ENCODE assay signal across 8 mouse cellular contexts in genomic region chr9:21425556-21425945, GRCm38 (mm10). TPM values are rescaled to one million over a fixed set of nuclear protein-coding genes. Genes with fewer than 3 reads are reported as not detected.
DNase-seq lines count a peak whose midpoint lies in the region; ATAC-seq and TF ChIP-seq lines count a peak whose summit lies in the region.

No protein-coding gene starts in this region.

- no peak for TF ChIP-seq EP300 in lung, postnatal 0 days (IDR thresholded peaks at IDR 0.05)

- H3K9ac ChIP-seq in lung, postnatal 0 days (replicated peaks; ENCODE audit: low read depth) = peak overlapping the region; percentile 95
- peak overlapping the region; percentile 76 for H3K9ac ChIP-seq in intestine, embryonic 14.5 days (ENCODE audit: low read length)
- H3K9ac ChIP-seq in neural tube, embryonic 12.5 days = peak overlapping the region; percentile 92

- WGBS in lung, postnatal 0 days = 2% methylated on average over 6 of the region's 6 CpGs
- 8% methylated on average over 6 of the region's 6 CpGs for WGBS in intestine, embryonic 14.5 days
- WGBS in neural tube, embryonic 12.5 days = 9% methylated on average over 6 of the region's 6 CpGs

- no peaks in the 10 kb centered on the region for H3K36me3 ChIP-seq in lung, postnatal 0 days (ENCODE audit: insufficient read depth, low read length)
- peaks cover 11% of the 10 kb centered on the region for H3K36me3 ChIP-seq in intestine, embryonic 14.5 days (ENCODE audit: control insufficient read depth, insufficient read depth, low read length)
- H3K36me3 ChIP-seq in neural tube, embryonic 12.5 days = peaks cover 6% of the 10 kb centered on the region

- H3K27ac ChIP-seq in lung, postnatal 0 days (ENCODE audit: low read length) = peak overlapping the region; percentile 92
- 0 out of 2 replicates have a peak overlapping the region, but pooled peaks have one; percentile 72 for H3K27ac ChIP-seq in intestine, embryonic 14.5 days (ENCODE audit: low read depth)
- H3K27ac ChIP-seq in neural tube, embryonic 12.5 days = no peak overlapping the region

- no peaks in the 10 kb centered on the region for H3K27me3 ChIP-seq in lung, postnatal 0 days (replicated peaks; ENCODE audit: insufficient read depth, low read length)
- no peaks in the 10 kb centered on the region for H3K27me3 ChIP-seq in intestine, embryonic 14.5 days (replicated peaks; ENCODE audit: control insufficient read depth, insufficient read depth, low read length)
- H3K27me3 ChIP-seq in neural tube, embryonic 12.5 days (replicated peaks) = no peaks in the 10 kb centered on the region

- H3K9me3 ChIP-seq in lung, postnatal 0 days (ENCODE audit: low read length) = no peaks in the 10 kb centered on the region
- no peaks in the 10 kb centered on the region for H3K9me3 ChIP-seq in intestine, embryonic 14.5 days (ENCODE audit: control insufficient read depth, low read length)
- no peaks in the 10 kb centered on the region for H3K9me3 ChIP-seq in neural tube, embryonic 12.5 days

- H3K4me3 ChIP-seq in lung, postnatal 0 days (ENCODE audit: low read depth, low read length) = peak overlapping the region; percentile 97
- H3K4me3 ChIP-seq in intestine, embryonic 14.5 days (ENCODE audit: low read depth, low read length) = peak overlapping the region; percentile 77
- peak overlapping the region; percentile 93 for H3K4me3 ChIP-seq in neural tube, embryonic 12.5 days

- intact Hi-C loops in gastrocnemius, postnatal 14 days (cut with DNase I; ENCODE audit: low total_unique reads) = no loop called here

- H3K4me1 ChIP-seq in lung, postnatal 0 days (ENCODE audit: insufficient read depth, low read depth, low read length) = peaks cover 13% of the 10 kb centered on the region
- H3K4me1 ChIP-seq in intestine, embryonic 14.5 days (replicated peaks; ENCODE audit: control insufficient read depth, insufficient read depth, low read length) = peaks cover 19% of the 10 kb centered on the region
- peaks cover 25% of the 10 kb centered on the region for H3K4me1 ChIP-seq in neural tube, embryonic 12.5 days

- TF ChIP-seq CTCF in lung, postnatal 0 days (IDR thresholded peaks at IDR 0.05) = no peak

- ATAC-seq in lung, postnatal 0 days = no peak
- no peak for ATAC-seq in intestine, embryonic 14.5 days (replicated peaks; ENCODE audit: low FRiP score, low TSS enrichment, low read depth)
- ATAC-seq in neural tube, embryonic 12.5 days (ENCODE audit: low FRiP score, low read depth) = no peak

- peak overlapping the region; percentile 85 for H3K4me2 ChIP-seq in lung, postnatal 0 days (replicated peaks; ENCODE audit: low read depth, low read length)
- H3K4me2 ChIP-seq in intestine, embryonic 14.5 days (ENCODE audit: low read length) = peak overlapping the region; percentile 93
- H3K4me2 ChIP-seq in neural tube, embryonic 12.5 days (replicated peaks) = peak overlapping the region; percentile 87

- no peak for DNase-seq in lung, postnatal 0 days (ENCODE audit: low spot score)
- no peak for DNase-seq in lung, postnatal 10 days
- DNase-seq in cerebellum, postnatal 25 days = peak; percentile 63 to 64
- no peak for DNase-seq in intestine, embryonic 14.5 days (ENCODE audit: low spot score)
- DNase-seq in right cerebral cortex, postnatal 25 days = no peak
- no peak for DNase-seq in gastrocnemius, postnatal 14 days
- no peak for DNase-seq in lung, postnatal 25 days (ENCODE audit: low spot score)

RNA-seq across cellular contexts. Expression of gene Dnm2, which starts 0.8 kb away (rescaled TPM):
- 79.8 and 81.1 TPM in 2 replicates for polyA plus RNA-seq in lung, postnatal 0 days (2015; fragmentation: Nextera tagmentation; extraction: Ambion mirVana)
- polyA plus RNA-seq in intestine, embryonic 14.5 days (2014; fragmentation: Nextera tagmentation; extraction: Ambion mirVana) = 65.2 and 67.3 TPM in 2 replicates
- 74.7 and 80.4 TPM in 2 replicates for polyA plus RNA-seq in neural tube, embryonic 12.5 days (2016; fragmentation: Nextera tagmentation; extraction: Ambion mirVana)
- 10 to 100 TPM; 47.8 to 48.0 TPM for total RNA-seq in gastrocnemius, postnatal 14 days (2021)

RNA-seq across cellular contexts. Expression of gene Qtrt1, which starts 13.9 kb away (rescaled TPM):
- 17.4 and 20.6 TPM in 2 replicates for polyA plus RNA-seq in lung, postnatal 0 days (2015; fragmentation: Nextera tagmentation; extraction: Ambion mirVana)
- 69.9 and 77.3 TPM in 2 replicates for polyA plus RNA-seq in intestine, embryonic 14.5 days (2014; fragmentation: Nextera tagmentation; extraction: Ambion mirVana)
- 42.3 and 49.5 TPM in 2 replicates for polyA plus RNA-seq in neural tube, embryonic 12.5 days (2016; fragmentation: Nextera tagmentation; extraction: Ambion mirVana)
- 1 to 10 TPM; 5.5 to 8.1 TPM for total RNA-seq in gastrocnemius, postnatal 14 days (2021)

RNA-seq across cellular contexts. Expression of gene Ilf3, which starts 57.9 kb away (rescaled TPM):
- 53.4 and 58.5 TPM in 2 replicates for polyA plus RNA-seq in lung, postnatal 0 days (2015; fragmentation: Nextera tagmentation; extraction: Ambion mirVana)
- polyA plus RNA-seq in intestine, embryonic 14.5 days (2014; fragmentation: Nextera tagmentation; extraction: Ambion mirVana) = 179 and 188 TPM in 2 replicates
- 280 and 286 TPM in 2 replicates for polyA plus RNA-seq in neural tube, embryonic 12.5 days (2016; fragmentation: Nextera tagmentation; extraction: Ambion mirVana)
- total RNA-seq in gastrocnemius, postnatal 14 days (2021) = 10 to 100 TPM; 22.3 to 28.5 TPM

Comparison
In these comparisons a context has a peak if more than half of its experiments do, and no peak if none do; other contexts are left out.
1. DNase-seq: peak in cerebellum, postnatal 25 days (2 of 2); none in lung, postnatal 0 days (single experiment), lung, postnatal 10 days (single experiment), intestine, embryonic 14.5 days (single experiment), right cerebral cortex, postnatal 25 days (single experiment), gastrocnemius, postnatal 14 days (single experiment) and lung, postnatal 25 days (single experiment).
2. Peak in every context shown above with its lines, with median percentiles within 50 percentile points of each other: H3K4me2 ChIP-seq, H3K4me3 ChIP-seq and H3K9ac ChIP-seq.